Mouse (Mus musculus): Measurements from ENCODE around the gene 1500015O10Rik. TPM values are rescaled to one million over a fixed set of nuclear protein-coding genes. Genes with fewer than 3 reads are reported as not detected.

1500015O10Rik gene
- polyA plus RNA-seq, 1 experiment from 2014 or later, result 0.23 TPM

DNA sequence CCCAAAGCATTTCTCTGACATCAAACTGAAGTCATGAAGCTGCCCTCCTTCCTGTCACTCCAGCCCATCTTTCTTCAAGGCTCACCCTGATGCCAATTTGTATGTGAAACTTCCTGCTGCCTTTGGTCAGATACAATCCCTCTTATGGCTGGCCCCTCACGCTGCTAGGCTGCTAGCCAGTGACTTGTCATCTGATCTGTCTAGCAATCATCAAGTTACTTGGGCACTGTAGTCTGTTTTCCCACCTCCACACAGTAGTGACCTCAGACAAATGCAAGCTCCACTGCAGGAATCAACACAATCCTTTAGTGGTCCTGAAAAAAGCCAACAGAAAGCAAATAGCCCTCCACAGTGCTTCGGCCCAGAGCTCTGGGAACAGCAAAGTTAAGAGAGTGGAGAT, 50.8 kb downstream of the 1500015O10Rik start:
- ATAC-seq, result no peak
- Histone ChIP-seq H3K9me3 (replicated peaks) (no peaks in the 10 kb centered on the region), H3K4me3 (no peak overlapping the region), H3K4me1 (no peaks in the 10 kb centered on the region), H3K36me3 (peaks cover 36% of the 10 kb centered on the region), H3K27ac (no peak overlapping the region), H3K9ac (no peak overlapping the region), H3K27me3 (replicated peaks) (no peaks in the 10 kb centered on the region), H3K4me2 (no peak overlapping the region)
- 72% methylated on average over 2 of the region's 2 CpGs for WGBS (ENCODE audit: insufficient replicate concordance)

DNA sequence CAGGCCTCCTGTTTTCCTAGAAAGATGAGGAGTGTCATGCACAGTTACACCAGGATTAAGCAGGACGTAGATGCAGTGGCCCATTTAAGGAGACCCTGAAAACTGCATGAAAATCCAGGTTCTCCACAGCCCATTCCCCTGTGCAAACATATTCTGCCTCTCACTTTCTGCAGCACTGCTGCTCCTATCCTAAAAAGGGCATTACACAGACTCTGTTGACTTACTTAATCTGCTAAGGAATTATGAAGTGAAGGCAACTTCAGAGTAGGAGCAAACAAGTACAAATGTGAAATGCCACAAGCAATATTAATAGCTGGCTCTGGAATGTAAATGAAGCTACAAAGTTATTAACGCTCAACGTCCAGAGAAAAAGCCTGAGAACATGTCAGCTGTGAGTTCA, 51.3 kb downstream of the 1500015O10Rik start:
- peaks cover 36% of the 10 kb centered on the region for H3K36me3 ChIP-seq
- no peak overlapping the region for H3K4me3 ChIP-seq
- H3K9ac ChIP-seq, result no peak overlapping the region
- no peak overlapping the region for H3K4me2 ChIP-seq
- no peak overlapping the region for H3K27ac ChIP-seq
- no peaks in the 10 kb centered on the region for H3K27me3 ChIP-seq (replicated peaks)
- H3K9me3 ChIP-seq (replicated peaks), result no peaks in the 10 kb centered on the region
- WGBS (ENCODE audit: insufficient replicate concordance), result 86% methylated on average over 3 of the region's 3 CpGs
- no peak for ATAC-seq
- H3K4me1 ChIP-seq, result no peaks in the 10 kb centered on the region

DNA sequence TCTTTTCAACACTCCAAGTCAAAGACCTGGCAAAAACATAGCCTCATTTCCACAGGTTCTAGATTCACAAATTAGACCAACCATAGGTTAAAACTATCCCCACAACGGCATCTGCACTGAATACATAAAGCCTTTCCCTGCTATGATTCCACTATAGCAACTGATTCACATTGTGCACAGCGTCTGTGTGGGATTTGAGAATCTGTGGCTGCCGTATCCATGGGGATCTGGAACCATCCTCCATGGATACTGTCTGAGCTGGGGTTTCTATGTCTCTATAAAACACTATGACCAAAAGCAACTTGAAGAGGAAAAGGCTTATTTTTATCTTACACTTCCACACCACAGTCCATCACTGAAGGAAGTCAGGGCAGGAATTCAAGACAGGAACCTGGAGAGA, 52.3 kb downstream of the 1500015O10Rik start:
- no peak for ATAC-seq
- H3K4me1 ChIP-seq, result no peaks in the 10 kb centered on the region
- H3K36me3 ChIP-seq, result peaks cover 37% of the 10 kb centered on the region
- H3K27ac ChIP-seq, result no peak overlapping the region
- H3K4me3 ChIP-seq, result no peak overlapping the region
- H3K4me2 ChIP-seq, result no peak overlapping the region
- H3K9ac ChIP-seq, result no peak overlapping the region
- no peaks in the 10 kb centered on the region for H3K27me3 ChIP-seq (replicated peaks)
- 80% methylated on average over 3 of the region's 3 CpGs for WGBS (ENCODE audit: insufficient replicate concordance)
- H3K9me3 ChIP-seq (replicated peaks), result no peaks in the 10 kb centered on the region

DNA sequence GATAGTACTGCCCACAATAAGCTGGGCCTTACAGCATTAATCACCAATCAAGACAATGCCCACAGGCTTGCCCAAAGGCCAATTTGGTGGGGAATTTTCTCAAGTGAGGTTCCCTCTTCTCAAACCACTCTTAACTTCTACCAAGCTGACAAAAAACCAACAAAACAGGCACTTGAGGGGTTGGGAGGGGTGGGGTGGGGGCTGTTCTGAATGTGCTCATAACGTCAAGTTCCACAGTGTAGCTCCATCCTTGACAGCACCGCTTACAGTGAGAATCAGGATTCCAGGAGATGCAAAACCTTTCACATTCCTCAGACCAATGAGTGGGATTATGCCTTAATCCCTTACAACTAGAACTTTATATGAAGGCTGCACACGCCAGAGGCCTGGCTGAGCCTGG, 52.8 kb downstream of the 1500015O10Rik start:
- Histone ChIP-seq H3K4me1 (no peaks in the 10 kb centered on the region), H3K4me2 (no peak overlapping the region), H3K27me3 (replicated peaks) (no peaks in the 10 kb centered on the region), H3K4me3 (no peak overlapping the region), H3K9me3 (replicated peaks) (no peaks in the 10 kb centered on the region), H3K27ac (no peak overlapping the region), H3K9ac (no peak overlapping the region), H3K36me3 (peaks cover 37% of the 10 kb centered on the region)
- 82% methylated on average over 3 of the region's 3 CpGs for WGBS (ENCODE audit: insufficient replicate concordance)
- ATAC-seq, result no peak

DNA sequence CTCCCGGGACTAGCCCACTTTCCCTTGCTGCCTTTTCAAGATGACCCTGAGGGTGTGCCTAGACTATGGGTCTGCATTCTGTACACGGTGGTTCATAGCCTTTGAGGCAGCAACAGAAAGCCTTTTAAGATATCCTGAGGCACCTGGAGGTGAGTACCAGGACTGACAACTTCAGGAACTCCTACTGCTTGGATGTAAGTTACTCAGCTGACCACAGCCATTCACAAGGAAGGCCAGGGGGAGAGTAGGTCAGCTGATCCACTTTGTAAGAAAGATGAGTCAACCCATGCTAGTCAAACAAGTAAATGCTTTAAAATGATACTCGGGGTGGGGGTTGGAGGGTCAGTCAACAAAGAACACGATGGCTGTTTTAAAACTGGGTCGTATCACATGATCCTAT, 54.9 kb downstream of the 1500015O10Rik start:
- Histone ChIP-seq H3K4me3 (no peak overlapping the region), H3K27me3 (replicated peaks) (no peaks in the 10 kb centered on the region), H3K4me2 (no peak overlapping the region), H3K36me3 (peaks cover 30% of the 10 kb centered on the region), H3K9me3 (replicated peaks) (no peaks in the 10 kb centered on the region), H3K27ac (no peak overlapping the region), H3K9ac (no peak overlapping the region), H3K4me1 (no peaks in the 10 kb centered on the region)
- 83% methylated on average over 5 of the region's 5 CpGs for WGBS (ENCODE audit: insufficient replicate concordance)
- ATAC-seq, result no peak

DNA sequence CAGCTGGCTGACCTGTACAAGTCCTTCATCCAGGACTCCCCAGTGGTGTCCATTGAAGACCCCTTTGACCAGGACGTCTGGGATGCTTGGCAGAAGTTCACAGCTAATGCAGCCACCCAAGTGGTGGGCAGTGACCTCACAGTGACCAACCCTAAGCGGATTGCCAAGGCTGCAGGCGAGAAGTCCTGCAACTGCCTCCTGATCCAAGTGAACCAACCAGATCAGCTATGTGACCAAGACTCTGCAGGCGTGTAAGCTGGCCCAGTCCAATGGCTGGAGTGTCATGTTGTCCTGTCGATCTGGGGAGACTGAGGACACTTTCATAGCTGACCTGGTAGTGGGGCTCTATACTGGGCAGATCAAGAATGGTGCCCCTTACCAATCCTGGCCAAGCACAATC, 56.3 kb downstream of the 1500015O10Rik start:
- peaks cover 38% of the 10 kb centered on the region for H3K36me3 ChIP-seq
- WGBS (ENCODE audit: insufficient replicate concordance), result 72% methylated on average over 5 of the region's 5 CpGs
- H3K4me3 ChIP-seq, result no peak overlapping the region
- no peak for ATAC-seq
- H3K9ac ChIP-seq, result no peak overlapping the region
- no peaks in the 10 kb centered on the region for H3K4me1 ChIP-seq
- no peaks in the 10 kb centered on the region for H3K27me3 ChIP-seq (replicated peaks)
- no peaks in the 10 kb centered on the region for H3K9me3 ChIP-seq (replicated peaks)
- no peak overlapping the region for H3K27ac ChIP-seq
- H3K4me2 ChIP-seq, result no peak overlapping the region

DNA sequence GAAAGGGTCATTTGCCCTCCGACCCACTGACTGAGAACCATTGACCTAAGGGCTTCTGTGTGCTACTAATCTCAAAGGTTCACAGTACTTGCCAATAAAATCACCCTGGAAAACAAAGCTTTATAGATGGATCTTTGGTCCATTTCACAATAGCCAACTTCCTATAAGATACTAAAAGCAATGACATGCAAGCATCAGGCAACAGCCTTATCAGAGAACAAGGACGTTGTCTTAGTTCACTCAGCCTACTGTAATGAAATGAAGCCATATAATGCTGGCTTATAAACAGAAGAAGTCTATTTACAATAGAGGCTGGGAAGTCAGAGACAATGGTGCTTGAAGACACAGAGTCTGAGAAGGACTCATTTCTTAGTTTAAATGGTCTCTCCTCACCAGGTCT, 59.4 kb downstream of the 1500015O10Rik start:
- H3K9me3 ChIP-seq (replicated peaks), result no peaks in the 10 kb centered on the region
- H3K36me3 ChIP-seq, result peaks cover 45% of the 10 kb centered on the region
- no peak overlapping the region for H3K27ac ChIP-seq
- no peak overlapping the region for H3K4me2 ChIP-seq
- no peak overlapping the region for H3K9ac ChIP-seq
- H3K4me1 ChIP-seq, result peaks cover 6% of the 10 kb centered on the region; the same call in 1 of the 2 replicates
- no peaks in the 10 kb centered on the region for H3K27me3 ChIP-seq (replicated peaks)
- WGBS (ENCODE audit: insufficient replicate concordance), result 70% methylated on average over 2 of the region's 2 CpGs
- ATAC-seq, result no peak
- H3K4me3 ChIP-seq, result no peak overlapping the region

Other genes starting within 250 kb of the 1500015O10Rik start
- gene Uxs1, start 97.2 kb downstream of the 1500015O10Rik start, polyA plus RNA-seq (2016; fragmentation: Nextera tagmentation; extraction: Ambion mirVana), result 11.1 and 13.8 TPM in 2 replicates
- 43.7 and 44.9 TPM in 2 replicates for gene Tpp2, start 203.0 kb downstream of the 1500015O10Rik start, polyA plus RNA-seq (2016; fragmentation: Nextera tagmentation; extraction: Ambion mirVana)